Comparison of ENCODE assay signal across 13 mouse cellular contexts in genomic region chr1:38363856-38364255, GRCm38 (mm10).
"Had no signal": no experiment of that assay in that cellular context is flagged by ENCODE, and none has a peak within 500 bp of the region (broad histone marks: within the 10 kb centered on the region; RNA-seq: fewer than 3 reads in every experiment).

No protein-coding gene starts in this region.

- DNase-seq: kidney, postnatal 10 days; kidney, postnatal 4 days; lung, adult 18-20 months; midbrain, embryonic 14.5 days; right cerebral cortex, postnatal 4 days; thymus, adult 2 months; thymus, postnatal 25 days had no signal

- H3K9me3 ChIP-seq: limb, embryonic 12.5 days; neural tube, embryonic 15.5 days; stomach, embryonic 15.5 days had no signal

- H3K4me2 ChIP-seq: limb, embryonic 12.5 days; neural tube, embryonic 15.5 days; stomach, embryonic 15.5 days had no signal

- H3K4me3 ChIP-seq: layer of hippocampus, adult 2 months; limb, embryonic 12.5 days; myocyte; neural tube, embryonic 15.5 days; stomach, embryonic 15.5 days had no signal

- H3K9ac ChIP-seq: limb, embryonic 12.5 days; liver, embryonic 14.5 days; neural tube, embryonic 15.5 days; stomach, embryonic 15.5 days had no signal

- H3K36me3 ChIP-seq: limb, embryonic 12.5 days; neural tube, embryonic 15.5 days; stomach, embryonic 15.5 days had no signal

- H3K27ac ChIP-seq: layer of hippocampus, adult 2 months; limb, embryonic 12.5 days; liver, embryonic 14.5 days; neural tube, embryonic 15.5 days; stomach, embryonic 15.5 days had no signal

- H3K27me3 ChIP-seq: limb, embryonic 12.5 days; neural tube, embryonic 15.5 days; stomach, embryonic 15.5 days had no signal
